Mouse (Mus musculus) retina, postnatal 1 day (tissue): ENCODE measurements around the gene St7.

Source experiments
- DNase-seq: peaks from one replicate; pipeline ENCODE4 v3.0.0-alpha.2; 2012

Gene St7

GRCm38 (mm10) chr6:17968467-17969144 lies 275.9 kb downstream of the St7 start:
- DNase-seq = peak; percentile 62

- DNase-seq = no peak
Observed at GRCm38 (mm10) chr6:17969815-17970214, 277.1 kb downstream of the St7 start.

- no peak for DNase-seq
Observed at GRCm38 (mm10) chr6:17971393-17971792, 278.7 kb downstream of the St7 start.

- DNase-seq = no peak
Observed at GRCm38 (mm10) chr6:17974416-17974815, 281.7 kb downstream of the St7 start.

- DNase-seq = no peak
Observed at GRCm38 (mm10) chr6:17977165-17977564, 284.4 kb downstream of the St7 start.

- DNase-seq = no peak
Observed at GRCm38 (mm10) chr6:17978324-17978723, 285.6 kb downstream of the St7 start.

GRCm38 (mm10) chr6:17978881-17979280 lies 286.1 kb downstream of the St7 start:
- no peak for DNase-seq

- DNase-seq = no peak
Observed at GRCm38 (mm10) chr6:17979361-17979760, 286.6 kb downstream of the St7 start.

GRCm38 (mm10) chr6:17990173-17991028 lies 297.7 kb downstream of the St7 start:
- DNase-seq = no peak

- no peak for DNase-seq
Observed at GRCm38 (mm10) chr6:17991625-17992024, 298.9 kb downstream of the St7 start.
